Mouse (Mus musculus): Measurements from ENCODE around the gene Prmt3.

The Prmt3 gene

DNA sequence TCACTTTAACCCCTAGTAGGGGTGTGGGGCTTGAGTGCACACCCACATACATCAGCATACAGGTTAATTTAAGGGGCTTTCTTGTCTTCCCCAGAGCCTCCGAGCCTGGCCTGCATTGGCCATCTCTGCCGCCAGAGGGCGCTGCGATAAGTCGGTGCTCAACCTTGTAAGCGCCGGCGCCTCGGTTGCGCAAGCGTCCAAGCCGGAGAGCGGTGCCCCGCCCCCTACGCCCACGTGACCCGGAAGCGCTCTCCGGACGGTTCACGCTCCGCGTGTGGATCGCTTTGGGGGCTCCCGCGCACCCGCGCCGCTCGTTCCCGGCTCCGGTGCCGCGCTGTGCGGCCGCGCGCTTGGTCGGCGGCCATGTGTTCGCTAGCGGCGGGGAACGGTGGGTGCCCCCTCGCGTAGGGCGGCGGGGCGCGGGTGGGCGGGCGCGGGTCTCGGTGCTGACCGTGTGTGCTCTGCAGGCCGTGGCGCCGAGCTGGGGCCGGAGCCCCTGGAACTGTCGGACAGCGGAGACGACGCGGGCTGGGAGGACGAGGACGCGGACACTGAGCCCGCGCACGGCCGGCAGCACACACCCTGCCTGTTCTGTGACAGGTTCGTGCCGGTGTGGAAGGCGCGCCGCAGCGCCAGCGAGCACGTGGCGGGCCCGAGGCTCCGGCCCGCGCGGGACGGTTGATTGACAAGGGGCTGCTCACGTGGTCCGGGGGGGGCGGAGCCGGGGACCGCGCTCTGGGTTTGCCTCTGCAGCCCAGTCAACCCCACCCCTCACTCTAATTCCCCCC lies at the start of gene Prmt3:
TSS of gene Prmt3 (plus strand) at position 233 of the 788 bp plus-strand sequence.
- DNase-seq, result peak; percentile 99 to 100

DNA sequence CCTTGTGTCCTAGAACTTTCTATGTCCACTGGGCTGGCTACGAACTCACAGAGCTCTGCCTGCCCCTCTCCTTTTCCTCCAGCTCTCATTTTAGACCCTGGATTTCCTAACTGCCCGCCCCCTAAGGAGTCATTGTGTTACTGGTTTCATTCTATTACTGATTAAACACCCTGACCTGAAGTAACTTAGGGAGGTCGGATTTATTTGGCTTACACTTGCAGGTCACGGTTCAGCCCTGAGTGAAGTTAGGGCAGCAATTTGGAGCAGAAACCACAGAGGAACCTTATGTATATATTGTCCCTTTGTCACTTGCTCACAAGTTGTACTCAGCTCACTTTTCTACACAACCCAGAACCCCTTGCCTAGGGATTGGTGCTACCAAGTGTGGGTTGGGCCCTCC lies 43.8 kb upstream of the Prmt3 start:
- DNase-seq, result no peak

DNA sequence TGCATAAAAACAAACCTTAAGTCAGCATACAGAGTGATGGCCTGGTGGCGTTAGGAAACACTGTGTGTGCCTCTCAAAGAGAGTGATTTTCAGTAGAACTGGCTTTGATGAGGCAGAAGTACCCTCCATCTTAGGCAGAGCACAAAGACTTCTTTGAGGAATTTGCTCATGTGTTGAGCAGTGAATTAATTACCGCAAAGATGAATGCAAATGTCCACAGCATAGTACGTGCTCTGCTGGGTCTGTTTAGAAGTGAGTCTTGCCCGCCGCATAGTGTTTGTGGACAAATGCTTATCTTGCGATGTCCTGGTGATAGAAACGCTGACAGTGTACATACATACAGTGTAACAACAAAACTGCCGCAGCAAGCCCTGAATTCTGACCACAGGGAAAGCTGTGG lies 38.7 kb upstream of the Prmt3 start:
- DNase-seq, result no peak

- no peak for DNase-seq
Measured at GRCm38 (mm10) chr7:49741474-49741873, 36.7 kb upstream of the Prmt3 start.

DNA sequence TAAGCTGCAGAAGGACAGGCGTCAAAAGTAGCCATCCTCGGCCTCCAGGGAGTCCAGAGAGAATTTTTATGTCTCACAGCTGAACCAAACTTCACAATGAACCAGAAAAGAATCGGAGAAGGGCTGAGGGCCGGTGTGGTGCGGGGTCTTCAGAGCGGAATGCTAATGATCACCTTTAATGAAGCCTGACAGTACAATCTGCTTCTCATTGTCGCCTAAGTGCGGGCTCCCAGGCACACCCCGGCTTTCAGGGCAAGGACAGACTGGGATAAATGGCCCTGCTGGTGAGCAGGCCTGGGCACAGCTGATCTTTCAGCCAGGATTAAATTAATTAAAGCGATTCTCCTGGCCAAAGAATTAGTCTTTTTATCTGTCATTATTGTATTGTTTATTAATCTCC lies 36.2 kb upstream of the Prmt3 start:
- DNase-seq, result peak in 1 of 2 experiments; percentile 18

DNA sequence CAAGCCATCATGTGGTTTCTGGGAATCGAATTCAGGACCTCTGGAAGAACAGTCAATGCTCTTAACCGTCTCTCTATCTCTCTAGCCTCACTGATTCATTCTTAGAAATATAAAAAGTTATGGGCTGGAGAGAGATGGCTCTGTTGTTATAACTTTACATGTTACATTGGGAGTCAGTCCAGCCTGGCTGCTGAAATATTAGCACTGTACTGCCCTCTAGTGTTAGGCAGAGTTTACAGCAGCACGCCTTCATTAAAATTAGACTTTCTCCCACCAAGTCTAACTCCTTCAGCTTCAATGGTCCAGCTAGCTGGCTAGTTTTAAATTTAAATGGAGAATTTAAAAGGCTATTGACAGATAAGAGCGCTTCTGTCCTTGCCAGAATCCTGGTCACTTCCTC lies 27.0 kb upstream of the Prmt3 start:
- DNase-seq, result peak; percentile 47 to 61

- peak; percentile 44 to 64 for DNase-seq
Measured at GRCm38 (mm10) chr7:49752730-49753506, 25.2 kb upstream of the Prmt3 start.

- peak; percentile 74 to 80 for DNase-seq
Measured at GRCm38 (mm10) chr7:49754767-49755166, 23.4 kb upstream of the Prmt3 start.

- peak in 1 of 2 experiments; percentile 14 for DNase-seq
Measured at GRCm38 (mm10) chr7:49758934-49759571, 19.1 kb upstream of the Prmt3 start, which contains the start of gene Htatip2. TSS of gene Htatip2 (plus strand) at chr7:49759115.

DNA sequence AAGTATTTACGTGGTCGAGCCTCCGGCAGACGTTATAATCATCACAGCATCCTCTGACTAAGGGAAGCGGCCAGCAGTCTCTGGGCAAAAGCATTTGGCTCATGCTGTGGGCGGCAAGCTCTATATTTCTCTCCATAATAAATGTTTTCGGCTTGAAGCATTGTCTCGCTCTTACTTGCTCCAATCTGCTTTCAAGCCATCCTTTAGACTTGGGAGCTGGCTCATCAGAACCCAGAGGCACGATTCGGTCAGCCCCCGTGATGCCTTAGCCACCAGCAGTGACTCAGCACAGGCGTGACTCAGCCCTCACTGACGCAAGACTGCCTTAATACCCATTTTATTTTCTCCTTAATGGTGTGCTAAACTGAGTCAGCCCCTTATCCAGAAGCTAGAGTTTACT lies 15.5 kb upstream of the Prmt3 start:
- no peak for DNase-seq

DNA sequence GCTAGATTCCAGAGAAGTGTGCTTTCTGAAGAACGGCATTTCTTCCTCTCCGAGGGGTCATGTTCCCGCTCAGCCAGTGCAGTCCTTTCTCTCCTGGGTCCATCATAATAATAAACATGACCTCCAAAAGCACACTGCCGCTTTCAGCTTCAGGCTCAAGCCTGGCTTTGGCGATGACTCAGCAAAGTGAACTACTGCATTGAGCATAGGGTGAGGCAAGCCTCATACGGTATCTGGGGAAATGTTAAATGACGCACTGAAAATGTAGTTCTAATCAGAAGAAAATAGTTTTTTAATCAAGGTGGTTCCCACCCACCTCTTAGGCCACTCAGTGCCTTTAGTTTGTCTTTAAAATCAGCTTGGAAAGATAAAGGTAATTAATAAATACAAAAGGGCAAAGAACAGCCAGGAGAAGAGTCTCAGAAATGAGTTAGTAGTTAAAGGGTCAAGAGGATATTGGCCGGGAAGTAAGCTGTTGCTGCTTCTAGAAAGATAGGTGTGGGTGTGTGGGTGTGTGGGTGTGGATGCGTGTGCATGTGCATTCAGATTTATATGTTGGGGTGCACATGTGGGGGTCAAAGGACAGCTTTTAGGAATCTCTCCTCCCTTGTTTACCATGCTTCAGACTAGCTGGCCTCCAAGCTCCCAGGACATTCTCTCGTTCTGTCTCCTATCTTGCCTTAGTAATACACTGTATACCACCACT lies 14.0 kb upstream of the Prmt3 start:
- DNase-seq, result no peak

GRCm38 (mm10) chr7:49766166-49766565 lies 12.0 kb upstream of the Prmt3 start:
- DNase-seq, result no peak

DNA sequence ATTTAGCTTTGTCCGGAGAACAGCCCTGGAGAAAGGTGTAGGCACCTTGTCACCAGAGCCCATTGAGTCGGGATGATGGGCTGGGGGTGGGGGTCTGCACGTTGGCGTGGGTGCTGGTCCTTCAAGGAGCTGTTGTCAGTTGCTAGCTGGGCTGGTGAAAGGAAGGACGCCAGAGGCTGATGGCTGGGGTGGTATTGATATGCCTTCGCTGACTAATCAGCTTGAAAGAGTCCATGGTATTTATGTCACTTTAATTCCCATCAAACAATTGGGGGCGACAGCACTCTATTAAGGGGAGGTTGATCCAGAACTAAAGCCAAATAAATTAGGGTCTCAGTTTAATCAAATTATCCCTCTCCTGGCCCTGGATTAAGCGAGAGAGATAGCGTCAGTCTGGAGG lies 9.6 kb upstream of the Prmt3 start:
- DNase-seq, result no peak

GRCm38 (mm10) chr7:49774396-49774795 lies 3.8 kb upstream of the Prmt3 start:
- DNase-seq, result no peak

DNA sequence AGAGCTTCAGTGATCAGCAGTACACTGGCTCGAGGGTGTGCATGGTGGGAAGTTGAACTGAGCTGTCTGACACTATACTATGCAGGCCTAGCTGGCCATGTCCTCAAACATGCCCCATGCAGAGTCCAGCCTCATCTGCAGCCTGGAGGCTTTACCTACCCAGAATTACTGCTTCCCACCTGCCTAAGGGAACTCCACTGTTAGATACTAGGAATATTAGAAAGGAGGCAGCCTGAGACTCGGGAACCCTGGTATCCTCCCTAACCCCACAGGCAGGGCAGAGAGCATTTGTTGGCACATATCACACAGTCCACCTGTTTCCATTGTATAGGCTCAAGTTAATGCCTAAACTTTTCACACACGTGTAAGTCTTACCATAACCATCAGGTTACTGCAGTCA lies 561 bp upstream of the Prmt3 start:
- no peak for DNase-seq

- DNase-seq, result no peak
Measured at GRCm38 (mm10) chr7:49778904-49779615, 914 bp downstream of the Prmt3 start.

DNA sequence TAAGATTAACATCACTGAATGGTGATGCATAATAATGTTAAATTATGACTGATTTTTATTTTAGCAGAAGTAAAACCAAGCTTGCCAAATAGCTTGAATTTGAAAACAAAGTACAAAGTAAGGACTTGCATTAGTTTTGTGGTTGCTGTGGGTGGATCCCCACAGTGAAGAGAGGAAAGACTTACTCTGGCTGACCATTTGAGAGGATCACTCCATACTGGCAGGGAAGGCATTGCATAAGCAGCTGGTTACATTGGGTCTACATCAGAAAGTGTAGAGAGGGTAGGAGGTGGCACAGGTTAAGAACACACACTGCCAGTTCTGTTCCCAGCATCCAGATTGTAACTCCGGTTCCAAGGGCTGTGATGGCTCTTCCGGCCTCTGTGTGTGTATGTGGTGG lies 4.9 kb downstream of the Prmt3 start:
- no peak for DNase-seq

DNA sequence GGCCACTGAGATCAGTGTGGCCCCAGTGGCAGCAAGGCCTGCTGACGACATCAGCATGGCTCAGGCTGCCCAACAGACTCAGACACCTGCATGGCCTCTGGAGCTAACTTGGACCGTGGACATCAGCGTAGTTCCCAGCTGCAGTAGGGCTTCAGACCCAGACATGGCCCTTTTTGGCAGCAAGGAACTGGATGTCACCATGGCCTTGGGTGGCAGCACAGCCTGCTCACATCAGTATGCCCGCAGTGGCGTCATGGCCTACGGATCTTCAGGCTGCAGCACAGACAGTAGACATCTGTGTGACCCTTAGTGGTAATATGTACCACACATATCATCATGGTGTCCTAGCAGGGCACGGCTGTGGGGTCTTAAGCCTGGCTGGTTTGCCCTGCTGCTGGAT lies 7.0 kb downstream of the Prmt3 start:
- DNase-seq, result no peak

- DNase-seq, result peak; percentile 77 to 89
Measured at GRCm38 (mm10) chr7:49786618-49787382, 8.7 kb downstream of the Prmt3 start.

GRCm38 (mm10) chr7:49787383-49787645 lies 9.2 kb downstream of the Prmt3 start:
- DNase-seq, result no peak

DNA sequence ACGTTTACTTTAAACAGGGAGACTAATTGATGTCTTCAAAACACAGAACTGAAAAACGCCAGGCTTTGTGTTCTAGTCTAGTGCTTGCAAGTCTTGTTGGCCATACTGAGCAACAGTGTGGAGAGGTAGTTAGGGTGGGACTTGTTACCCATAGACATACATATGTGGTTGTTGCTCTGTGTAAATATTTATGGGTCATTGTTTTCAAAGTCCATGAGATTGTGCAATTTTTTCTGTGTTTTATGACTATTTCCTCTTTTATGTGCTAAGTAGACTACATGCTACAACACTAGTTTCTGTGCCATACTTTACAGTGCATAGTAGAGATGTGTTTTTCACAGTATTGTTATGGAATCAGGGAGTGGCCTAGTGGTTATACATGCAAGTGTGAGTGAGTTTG lies 16.2 kb downstream of the Prmt3 start:
- no peak for DNase-seq

- no peak for DNase-seq
Measured at GRCm38 (mm10) chr7:49797171-49797570, 19.0 kb downstream of the Prmt3 start.

All from cerebellum, postnatal 14 days (tissue).